Mouse (Mus musculus) liver, embryonic 16.5 days (tissue): Measurements from ENCODE around the gene Ankrd37. TPM values are rescaled to one million over a fixed set of nuclear protein-coding genes. Genes with fewer than 3 reads are reported as not detected.

ENCODE experiments used
- ATAC-seq: fragments of 200-750 bp; cut with Nextera tagmentation; 2 replicates; pipeline ENCODE4 v1.8.0; 2017; ENCODE audit warnings: low read depth, mild to moderate bottlenecking, moderate number of reproducible peaks, moderate library complexity
- H3K27ac ChIP-seq: fragments of 300-500 bp; sonication (generic); 2 replicates; pipeline ENCODE4 v1.5.1; 2014; ENCODE audit warnings: mild to moderate bottlenecking, low read length
- H3K27me3 ChIP-seq: fragments of 300-500 bp; sonication (generic); 2 replicates; pipeline ENCODE4 v1.6.1; 2014; ENCODE audit warnings: low read depth, low read length, mixed read lengths; ENCODE audit not compliant: control insufficient read depth, insufficient read depth
- H3K36me3 ChIP-seq: fragments of 300-500 bp; sonication (generic); 2 replicates; pipeline ENCODE4 v1.6.1; 2014; ENCODE audit warnings: mild to moderate bottlenecking; ENCODE audit not compliant: control insufficient read depth, insufficient read depth
- H3K4me1 ChIP-seq: fragments of 300-500 bp; sonication (generic); 2 replicates; pipeline ENCODE4 v1.6.1; 2014; ENCODE audit warnings: low read depth, low read length, mixed read lengths; ENCODE audit not compliant: control insufficient read depth
- H3K4me2 ChIP-seq: fragments of 300-500 bp; sonication (generic); 2 replicates; pipeline ENCODE4 v1.6.1; 2014; ENCODE audit warnings: low read depth, low read length, mixed read lengths
- H3K4me3 ChIP-seq: fragments of 300-500 bp; sonication (generic); 2 replicates; pipeline ENCODE4 v1.5.1; 2014; ENCODE audit warnings: low read depth, mild to moderate bottlenecking, low read length
- H3K9ac ChIP-seq: fragments of 300-500 bp; sonication (generic); 2 replicates; pipeline ENCODE4 v1.6.1; 2014; ENCODE audit warnings: low read depth, low read length
- H3K9me3 ChIP-seq: fragments of 300-500 bp; sonication (generic); replicated peaks from 2 replicates; pipeline ENCODE4 v1.6.1; 2016; ENCODE audit warnings: low read length; ENCODE audit not compliant: control insufficient read depth
- WGBS: fragments of 180-500 bp; shearing (Covaris S2); extraction: QIAGEN DNeasy Blood & Tissue Kit; methylation state at CpG from one replicate; pipeline ENCODE4 v1.1.7; 2014; ENCODE audit not compliant: insufficient replicate concordance; 5-methylcytosine and 5-hydroxymethylcytosine counted together
- polyA plus RNA-seq: library from polyadenylated mRNA; unstranded; fragments of >200 nt; fragmentation: Nextera tagmentation; extraction: Ambion mirVana; gene quantifications from 2 replicates; pipeline ENCODE4 v1.2.1, GENCODE M21; 2015

Ankrd37 gene
- polyA plus RNA-seq, 1 experiment from 2014 or later = 7.8 TPM

DNA sequence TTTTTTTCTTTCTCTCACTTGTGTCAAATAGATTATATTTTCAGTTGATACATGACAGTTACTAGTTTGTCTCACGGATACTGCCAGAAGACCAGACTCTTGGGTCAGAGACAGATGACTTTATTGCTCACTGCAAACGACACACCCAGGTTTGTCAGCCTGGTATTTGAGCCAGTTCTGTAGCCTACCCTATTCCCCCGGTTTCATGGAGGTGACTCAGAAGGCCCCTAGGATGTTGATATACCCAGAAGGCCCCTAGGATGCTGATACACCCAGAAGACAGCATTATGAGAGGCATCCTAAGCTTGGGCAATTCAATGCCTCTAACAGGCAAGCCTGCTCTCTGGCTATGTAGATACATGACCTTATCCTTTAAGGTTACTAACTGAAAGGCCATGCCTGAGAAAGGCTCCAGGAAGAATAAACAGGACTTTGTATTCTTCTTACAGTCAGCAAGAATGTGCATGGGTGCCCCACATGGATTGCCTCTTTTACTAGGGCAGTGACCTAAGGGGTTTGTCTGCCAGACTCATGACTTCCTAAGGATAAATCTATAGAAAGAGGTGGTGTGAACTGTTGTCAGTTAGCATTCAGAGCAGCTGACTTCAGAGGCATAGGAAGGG, 1.7 kb upstream of the Ankrd37 start:
- 45% methylated on average over 3 of the region's 3 CpGs for WGBS
- no peak overlapping the region for H3K9ac ChIP-seq
- no peak for ATAC-seq
- no peaks in the 10 kb centered on the region for H3K36me3 ChIP-seq
- no peaks in the 10 kb centered on the region for H3K9me3 ChIP-seq
- H3K27me3 ChIP-seq = no peaks in the 10 kb centered on the region
- H3K4me2 ChIP-seq = no peak overlapping the region
- H3K4me1 ChIP-seq = no peaks in the 10 kb centered on the region
- no peak overlapping the region for H3K27ac ChIP-seq
- no peak overlapping the region for H3K4me3 ChIP-seq

- H3K36me3 ChIP-seq = peaks cover 11% of the 10 kb centered on the region
- peak; percentile 98 for ATAC-seq
- peak overlapping the region; percentile 98 for H3K4me2 ChIP-seq
Observed at GRCm38 (mm10) chr8:45999784-46000705, 5.5 kb downstream of the Ankrd37 start.

GRCm38 (mm10) chr8:45999138-45999783, 6.2 kb downstream of the Ankrd37 start, which contains the start of gene Lrp2bp:
Gene Lrp2bp (plus strand): TSS chr8:45999303.
- no peak for ATAC-seq
- no peaks in the 10 kb centered on the region for H3K9me3 ChIP-seq
- peak within 1 kb of the TSS; percentile 89 for H3K27ac ChIP-seq
- no peaks in the 10 kb centered on the region for H3K27me3 ChIP-seq
- peaks cover 11% of the 10 kb centered on the region for H3K36me3 ChIP-seq
- peak within 1 kb of the TSS; percentile 70 for H3K4me3 ChIP-seq
- H3K9ac ChIP-seq = peak within 1 kb of the TSS; percentile 77
- H3K4me2 ChIP-seq = peak within 1 kb of the TSS; percentile 98
- peaks cover 6% of the 10 kb centered on the region for H3K4me1 ChIP-seq
- 6% methylated on average over 22 of the region's 22 CpGs for WGBS

More at GRCm38 (mm10) chr8:45999784-46000705, 5.5 kb downstream of the Ankrd37 start:
- WGBS = 5% methylated on average over 55 of the region's 55 CpGs
- no peaks in the 10 kb centered on the region for H3K27me3 ChIP-seq
- no peaks in the 10 kb centered on the region for H3K9me3 ChIP-seq
- peaks cover 6% of the 10 kb centered on the region for H3K4me1 ChIP-seq
- peak overlapping the region; percentile 77 for H3K9ac ChIP-seq
- peak overlapping the region; percentile 89 for H3K27ac ChIP-seq
- peak overlapping the region; percentile 70 for H3K4me3 ChIP-seq

- peaks cover 17% of the 10 kb centered on the region for H3K36me3 ChIP-seq
- WGBS = 76% methylated on average over 2 of the region's 2 CpGs
- H3K4me2 ChIP-seq = no peak overlapping the region
- H3K9me3 ChIP-seq = no peaks in the 10 kb centered on the region
- no peak overlapping the region for H3K27ac ChIP-seq
- peaks cover 6% of the 10 kb centered on the region for H3K4me1 ChIP-seq
- no peak overlapping the region for H3K9ac ChIP-seq
- ATAC-seq = no peak
- H3K4me3 ChIP-seq = no peak overlapping the region
- no peaks in the 10 kb centered on the region for H3K27me3 ChIP-seq
Observed at GRCm38 (mm10) chr8:45998228-45998627, 7.3 kb downstream of the Ankrd37 start.

GRCm38 (mm10) chr8:45995576-45995975, 9.9 kb downstream of the Ankrd37 start:
- Histone ChIP-seq H3K4me1 (peaks cover 6% of the 10 kb centered on the region), H3K4me3 (no peak overlapping the region), H3K36me3 (peaks cover 17% of the 10 kb centered on the region), H3K4me2 (no peak overlapping the region), H3K27ac (no peak overlapping the region), H3K9ac (no peak overlapping the region), H3K9me3 (no peaks in the 10 kb centered on the region), H3K27me3 (no peaks in the 10 kb centered on the region)
- ATAC-seq = no peak
- WGBS = 72% methylated on average over 3 of the region's 3 CpGs

GRCm38 (mm10) chr8:45994111-45994510, 11.4 kb downstream of the Ankrd37 start:
- 85% methylated on average over 2 of the region's 2 CpGs for WGBS
- Histone ChIP-seq H3K9ac (no peak overlapping the region), H3K36me3 (peaks cover 17% of the 10 kb centered on the region), H3K4me2 (no peak overlapping the region), H3K9me3 (no peaks in the 10 kb centered on the region), H3K4me3 (no peak overlapping the region), H3K27me3 (no peaks in the 10 kb centered on the region), H3K27ac (no peak overlapping the region), H3K4me1 (peaks cover 2% of the 10 kb centered on the region)
- no peak for ATAC-seq

- WGBS = 72% methylated on average over 4 of the region's 4 CpGs
- H3K4me1 ChIP-seq = peaks cover 2% of the 10 kb centered on the region; the same call in 1 of the 2 replicates
- H3K36me3 ChIP-seq = peaks cover 10% of the 10 kb centered on the region
- no peak overlapping the region for H3K27ac ChIP-seq
- ATAC-seq = no peak
- H3K9ac ChIP-seq = no peak overlapping the region
- no peaks in the 10 kb centered on the region for H3K27me3 ChIP-seq
- H3K4me2 ChIP-seq = no peak overlapping the region
- H3K4me3 ChIP-seq = no peak overlapping the region
- H3K9me3 ChIP-seq = no peaks in the 10 kb centered on the region
Observed at GRCm38 (mm10) chr8:45990631-45991310, 14.7 kb downstream of the Ankrd37 start.

DNA sequence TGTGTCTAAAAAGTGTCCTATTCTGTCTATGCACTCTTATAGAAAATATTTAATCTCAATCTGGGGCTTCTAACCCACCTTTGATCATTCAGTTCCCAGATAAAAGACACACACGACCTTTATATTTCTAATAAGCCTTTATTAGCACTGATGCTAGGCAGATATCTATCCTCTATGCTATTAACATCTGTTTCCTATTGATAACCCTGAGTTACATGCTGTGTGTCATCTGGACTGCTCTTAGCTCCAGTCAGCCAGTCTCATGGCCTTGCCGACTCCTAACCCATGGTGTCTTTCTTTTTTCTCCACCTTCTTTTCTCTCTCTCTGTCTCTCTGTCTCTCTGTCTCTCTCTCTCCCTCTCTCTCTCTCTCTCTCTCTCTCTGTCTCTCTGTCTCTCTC, 17.3 kb downstream of the Ankrd37 start:
- Histone ChIP-seq H3K4me1 (peaks cover 2% of the 10 kb centered on the region; the same call in 1 of the 2 replicates), H3K4me3 (no peak overlapping the region), H3K4me2 (no peak overlapping the region), H3K36me3 (peaks cover 10% of the 10 kb centered on the region), H3K9me3 (no peaks in the 10 kb centered on the region), H3K9ac (no peak overlapping the region), H3K27me3 (no peaks in the 10 kb centered on the region), H3K27ac (no peak overlapping the region)
- WGBS = 31% methylated on average over 2 of the region's 2 CpGs
- peak; percentile 76 for ATAC-seq
